In the genomic region with DNA sequence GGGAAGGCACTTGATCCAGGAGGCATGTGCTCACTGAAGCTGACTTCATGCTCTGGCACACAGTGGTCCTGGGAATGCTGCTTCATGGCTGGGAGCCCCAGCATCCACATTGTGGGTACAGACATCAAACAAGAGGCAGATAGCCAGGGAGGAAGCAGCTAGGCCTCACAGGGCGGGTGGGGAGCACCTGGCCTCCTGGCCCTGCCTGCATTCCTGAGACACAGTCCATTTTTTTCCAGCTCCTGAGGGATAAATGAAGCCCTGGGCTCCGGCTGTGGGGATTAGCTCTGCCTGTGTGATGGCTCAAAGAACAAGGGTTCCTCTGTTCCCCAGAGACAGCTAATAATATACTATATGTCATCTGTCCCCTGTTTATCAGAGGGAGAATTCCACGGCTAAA, we compare ENCODE assay signal across 19 mouse cellular contexts. TPM values are rescaled to one million over a fixed set of nuclear protein-coding genes. Genes with fewer than 3 reads are reported as not detected.
DNase-seq lines count a peak whose midpoint lies in the region; ATAC-seq and TF ChIP-seq lines count a peak whose summit lies in the region.
"Had no signal": no experiment of that assay in that cellular context is flagged by ENCODE, and none has a peak within 500 bp of the region (broad histone marks: within the 10 kb centered on the region; RNA-seq: fewer than 3 reads in every experiment).

No protein-coding gene starts in this region.

- DNase-seq in embryo, embryonic 10.5 days (ENCODE audit: low spot score): peak; percentile 16
- no peak for DNase-seq in embryo, embryonic 9.5 days (ENCODE audit: extremely low spot score)
- no peak for DNase-seq in limb, embryonic 10.5 days (ENCODE audit: low spot score)
- DNase-seq in retina, embryonic 14.5 days (ENCODE audit: low spot score): peak; percentile 23
- no peak for DNase-seq in heart, adult 2 months
- DNase-seq in heart, postnatal 4 days: no peak
- DNase-seq: adrenal gland, postnatal 25 days; heart, postnatal 14 days; kidney, adult 8-10 months; kidney, postnatal 4 days; lung, adult 18-20 months; right cerebral cortex, postnatal 14 days had no signal

- TF ChIP-seq EP300 in heart, adult 2 months (IDR thresholded peaks at IDR 0.05; ENCODE audit: insufficient read depth, low read depth, low read length): no peak

- no peak for TF ChIP-seq POLR2A in heart, adult 2 months (IDR thresholded peaks at IDR 0.05; ENCODE audit: insufficient read depth, low read depth, low read length)

- no peak overlapping the region for H3K9ac ChIP-seq in limb, embryonic 13.5 days
- H3K9ac ChIP-seq in embryonic facial prominence, embryonic 15.5 days: no peak overlapping the region
- no peak overlapping the region for H3K9ac ChIP-seq in heart, adult 2 months (ENCODE audit: low read depth, low read length)
- H3K9ac ChIP-seq: forebrain, embryonic 15.5 days; limb, embryonic 12.5 days; neural tube, embryonic 12.5 days had no signal

- no peak overlapping the region for H3K4me2 ChIP-seq in limb, embryonic 13.5 days (replicated peaks)
- no peak overlapping the region for H3K4me2 ChIP-seq in embryonic facial prominence, embryonic 15.5 days (replicated peaks)
- H3K4me2 ChIP-seq: forebrain, embryonic 15.5 days; limb, embryonic 12.5 days; neural tube, embryonic 12.5 days had no signal

- no peaks in the 10 kb centered on the region for H3K79me2 ChIP-seq in heart, adult 2 months (replicated peaks; ENCODE audit: control insufficient read depth, insufficient read depth, low read length)

- H3K4me3 ChIP-seq in limb, embryonic 13.5 days: no peak overlapping the region
- H3K4me3 ChIP-seq in limb, embryonic 10.5 days: no peak overlapping the region
- H3K4me3 ChIP-seq in embryonic facial prominence, embryonic 15.5 days (replicated peaks): no peak overlapping the region
- no peak overlapping the region for H3K4me3 ChIP-seq in heart, adult 2 months
- H3K4me3 ChIP-seq: forebrain, embryonic 15.5 days; limb, embryonic 12.5 days; neural tube, embryonic 12.5 days had no signal

- 38% methylated on average over 3 of the region's 3 CpGs for WGBS in limb, embryonic 13.5 days
- 55% methylated on average over 3 of the region's 3 CpGs for WGBS in limb, embryonic 10.5 days
- 19% methylated on average over 3 of the region's 3 CpGs for WGBS in embryonic facial prominence, embryonic 15.5 days
- 45% methylated on average over 3 of the region's 3 CpGs for WGBS in heart, adult 2 months

- H3K27me3 ChIP-seq in limb, embryonic 13.5 days: no peaks in the 10 kb centered on the region
- no peaks in the 10 kb centered on the region for H3K27me3 ChIP-seq in limb, embryonic 10.5 days (ENCODE audit: low read depth, poor library complexity, severe bottlenecking)
- no peaks in the 10 kb centered on the region for H3K27me3 ChIP-seq in embryonic facial prominence, embryonic 15.5 days
- no peaks in the 10 kb centered on the region for H3K27me3 ChIP-seq in heart, adult 2 months (ENCODE audit: control insufficient read depth, insufficient read depth, low read length)
- H3K27me3 ChIP-seq: forebrain, embryonic 15.5 days; limb, embryonic 12.5 days; neural tube, embryonic 12.5 days had no signal

- H3K36me3 ChIP-seq in limb, embryonic 13.5 days: no peaks in the 10 kb centered on the region
- H3K36me3 ChIP-seq in limb, embryonic 10.5 days: no peaks in the 10 kb centered on the region
- no peaks in the 10 kb centered on the region for H3K36me3 ChIP-seq in embryonic facial prominence, embryonic 15.5 days
- H3K36me3 ChIP-seq in heart, adult 2 months (ENCODE audit: control insufficient read depth, insufficient read depth, low read length): no peaks in the 10 kb centered on the region
- H3K36me3 ChIP-seq: forebrain, embryonic 15.5 days; limb, embryonic 12.5 days; neural tube, embryonic 12.5 days had no signal

- no peaks in the 10 kb centered on the region for H3K9me3 ChIP-seq in limb, embryonic 13.5 days
- no peaks in the 10 kb centered on the region for H3K9me3 ChIP-seq in limb, embryonic 10.5 days (replicated peaks)
- H3K9me3 ChIP-seq in embryonic facial prominence, embryonic 15.5 days (replicated peaks): no peaks in the 10 kb centered on the region
- H3K9me3 ChIP-seq: forebrain, embryonic 15.5 days; limb, embryonic 12.5 days; neural tube, embryonic 12.5 days had no signal

- peak; percentile 61; the same call in 1 of the 2 replicates for ATAC-seq in limb, embryonic 13.5 days (ENCODE audit: low FRiP score, low read depth)
- peak; percentile 53; the same call in 1 of the 2 replicates for ATAC-seq in embryonic facial prominence, embryonic 15.5 days (ENCODE audit: insufficient number of reproducible peaks, low FRiP score, low TSS enrichment, low read depth)
- ATAC-seq: forebrain, embryonic 15.5 days had no signal

- no peak for TF ChIP-seq CTCF in heart, adult 2 months (IDR thresholded peaks at IDR 0.05)

- H3K4me1 ChIP-seq in limb, embryonic 13.5 days: no peaks in the 10 kb centered on the region
- H3K4me1 ChIP-seq in limb, embryonic 10.5 days: 0 out of 2 replicates have a peak, but pooled peaks cover 4% of the 10 kb centered on the region
- no peaks in the 10 kb centered on the region for H3K4me1 ChIP-seq in embryonic facial prominence, embryonic 15.5 days
- no peaks in the 10 kb centered on the region; the same call in 1 of the 2 replicates for H3K4me1 ChIP-seq in heart, adult 2 months (ENCODE audit: control insufficient read depth, insufficient read depth, low read length)
- H3K4me1 ChIP-seq: limb, embryonic 12.5 days had no signal

- intact Hi-C loops in heart, adult 2 months (cut with DNase I): no loop called here

- H3K27ac ChIP-seq in limb, embryonic 13.5 days: no peak overlapping the region
- H3K27ac ChIP-seq in limb, embryonic 10.5 days: no peak overlapping the region
- H3K27ac ChIP-seq in embryonic facial prominence, embryonic 15.5 days (replicated peaks): no peak overlapping the region
- H3K27ac ChIP-seq in heart, adult 2 months: no peak overlapping the region
- H3K27ac ChIP-seq: forebrain, embryonic 15.5 days; limb, embryonic 12.5 days; neural tube, embryonic 12.5 days; stomach, postnatal 0 days had no signal

RNA-seq across cellular contexts. Expression of gene Myh3, which starts 3.1 kb away (rescaled TPM):
- 85.0 and 101 TPM in 2 replicates for polyA plus RNA-seq in limb, embryonic 13.5 days (2015; fragmentation: Nextera tagmentation; extraction: Ambion mirVana)
- polyA plus RNA-seq in limb, embryonic 10.5 days (2016; fragmentation: Nextera tagmentation; extraction: Ambion mirVana): 0.24 and 0.78 TPM in 2 replicates
- polyA plus RNA-seq in embryonic facial prominence, embryonic 15.5 days (2015; fragmentation: Nextera tagmentation; extraction: Ambion mirVana): 150 and 219 TPM in 2 replicates
- not detected for total RNA-seq in heart, adult 2 months (2021)
- polyA plus RNA-seq in heart, adult 2 months (2012; rRNA removed): not detected in 2 replicates
- total RNA-seq in heart, postnatal 4 days (2021): under 1 TPM; 0.12 to 0.63 TPM
- total RNA-seq: adrenal gland, postnatal 25 days; heart, postnatal 14 days; megakaryocyte-erythroid progenitor cell, adult 5-6 weeks had no signal

RNA-seq across cellular contexts. Expression of gene Sco1, which starts 22.6 kb away (rescaled TPM):
- polyA plus RNA-seq in limb, embryonic 13.5 days (2015; fragmentation: Nextera tagmentation; extraction: Ambion mirVana): 20.0 and 21.3 TPM in 2 replicates
- 22.8 and 24.7 TPM in 2 replicates for polyA plus RNA-seq in limb, embryonic 10.5 days (2016; fragmentation: Nextera tagmentation; extraction: Ambion mirVana)
- 16.7 and 17.0 TPM in 2 replicates for polyA plus RNA-seq in embryonic facial prominence, embryonic 15.5 days (2015; fragmentation: Nextera tagmentation; extraction: Ambion mirVana)
- 10 to 100 TPM; 18.3 to 20.1 TPM for total RNA-seq in heart, adult 2 months (2021)
- polyA plus RNA-seq in heart, adult 2 months (2012; rRNA removed): 7.8 and 12.0 TPM in 2 replicates
- 10 to 100 TPM; 18.7 to 18.9 TPM for total RNA-seq in heart, postnatal 4 days (2021)

RNA-seq across cellular contexts. Expression of gene Adprm, which starts 22.6 kb away (rescaled TPM):
- polyA plus RNA-seq in limb, embryonic 13.5 days (2015; fragmentation: Nextera tagmentation; extraction: Ambion mirVana): 34.8 and 36.5 TPM in 2 replicates
- 31.3 and 34.0 TPM in 2 replicates for polyA plus RNA-seq in limb, embryonic 10.5 days (2016; fragmentation: Nextera tagmentation; extraction: Ambion mirVana)
- 33.9 and 35.4 TPM in 2 replicates for polyA plus RNA-seq in embryonic facial prominence, embryonic 15.5 days (2015; fragmentation: Nextera tagmentation; extraction: Ambion mirVana)
- 10 to 100 TPM; 10.8 to 14.6 TPM for total RNA-seq in heart, adult 2 months (2021)
- 9.8 and 20.6 TPM in 2 replicates for polyA plus RNA-seq in heart, adult 2 months (2012; rRNA removed)
- total RNA-seq in heart, postnatal 4 days (2021): 10 to 100 TPM; 13.9 to 15.8 TPM

RNA-seq across cellular contexts. Expression of gene Tmem220, which starts 50.1 kb away (rescaled TPM):
- 1.6 and 2.1 TPM in 2 replicates for polyA plus RNA-seq in limb, embryonic 13.5 days (2015; fragmentation: Nextera tagmentation; extraction: Ambion mirVana)
- polyA plus RNA-seq in limb, embryonic 10.5 days (2016; fragmentation: Nextera tagmentation; extraction: Ambion mirVana): 1.1 and 2.0 TPM in 2 replicates
- 1.9 and 2.2 TPM in 2 replicates for polyA plus RNA-seq in embryonic facial prominence, embryonic 15.5 days (2015; fragmentation: Nextera tagmentation; extraction: Ambion mirVana)
- total RNA-seq in heart, adult 2 months (2021): 1 to 10 TPM; 1.9 to 2.0 TPM
- polyA plus RNA-seq in heart, adult 2 months (2012; rRNA removed): 2.1 and 3.8 TPM in 2 replicates
- total RNA-seq in heart, postnatal 4 days (2021): 1 to 10 TPM; 1.2 to 1.5 TPM

Comparison
In these comparisons a context has a peak if more than half of its experiments do, and no peak if none do; other contexts are left out.
1. DNase-seq: peak in embryo, embryonic 10.5 days (single experiment) and retina, embryonic 14.5 days (single experiment); none in embryo, embryonic 9.5 days (single experiment), limb, embryonic 10.5 days (single experiment), heart, adult 2 months (0 of 2) and heart, postnatal 4 days (single experiment).
2. RNA of gene Myh3, which starts 3.1 kb away (polyA plus RNA-seq): 150 to 219 TPM in embryonic facial prominence, embryonic 15.5 days and 85.0 to 101 TPM in limb, embryonic 13.5 days; 0.24 to 0.78 TPM in limb, embryonic 10.5 days and not detected in heart, adult 2 months; every median in the first group is over 10 times any median in the second.